Mouse (Mus musculus): ENCODE measurements around the gene Olfr738. TPM values are rescaled to one million over a fixed set of nuclear protein-coding genes. Genes with fewer than 3 reads are reported as not detected.

Gene Olfr738
- not detected for polyA plus RNA-seq (2014; fragmentation: Illumina TruSeq; extraction: RNeasy Lipid Tissue Mini Kit (QIAGEN cat#74804); ENCODE audit: low read depth, low replicate concordance)

GRCm38 (mm10) chr14:50407268-50407667 is at the start of gene Olfr738:
Gene Olfr738 (plus strand): TSS chr14:50407568.

GRCm38 (mm10) chr14:50357593-50357992 is 49.8 kb upstream of the Olfr738 start, which contains the start of gene Tlr11:
Gene Tlr11 (plus strand): TSS chr14:50357914.

GRCm38 (mm10) chr14:50380863-50381262 is 26.5 kb upstream of the Olfr738 start, which contains the start of gene Olfr736:
Gene Olfr736 (plus strand): TSS chr14:50381163.

GRCm38 (mm10) chr14:50418326-50418725 is 11.0 kb downstream of the Olfr738 start, which contains the start of gene Olfr739:
Gene Olfr739 (plus strand): TSS chr14:50418626.

GRCm38 (mm10) chr14:50445245-50445644 is 37.9 kb downstream of the Olfr738 start, which contains the start of gene Olfr740:
Gene Olfr740 (plus strand): TSS chr14:50445545.

Other genes starting within 250 kb of the Olfr738 start
- gene Olfr730, start 219.4 kb upstream of the Olfr738 start, polyA plus RNA-seq (2014; fragmentation: Illumina TruSeq; extraction: RNeasy Lipid Tissue Mini Kit (QIAGEN cat#74804); ENCODE audit: low read depth, low replicate concordance) = not detected
- gene Olfr731, start 165.7 kb upstream of the Olfr738 start, polyA plus RNA-seq (2014; fragmentation: Illumina TruSeq; extraction: RNeasy Lipid Tissue Mini Kit (QIAGEN cat#74804); ENCODE audit: low read depth, low replicate concordance) = not detected
- gene Olfr732, start 123.4 kb upstream of the Olfr738 start, polyA plus RNA-seq (2014; fragmentation: Illumina TruSeq; extraction: RNeasy Lipid Tissue Mini Kit (QIAGEN cat#74804); ENCODE audit: low read depth, low replicate concordance) = not detected
- gene Olfr733, start 106.0 kb upstream of the Olfr738 start, polyA plus RNA-seq (2014; fragmentation: Illumina TruSeq; extraction: RNeasy Lipid Tissue Mini Kit (QIAGEN cat#74804); ENCODE audit: low read depth, low replicate concordance) = not detected
- gene Olfr734, start 80.8 kb upstream of the Olfr738 start, polyA plus RNA-seq (2014; fragmentation: Illumina TruSeq; extraction: RNeasy Lipid Tissue Mini Kit (QIAGEN cat#74804); ENCODE audit: low read depth, low replicate concordance) = not detected
- gene Olfr735, start 58.7 kb upstream of the Olfr738 start, polyA plus RNA-seq (2014; fragmentation: Illumina TruSeq; extraction: RNeasy Lipid Tissue Mini Kit (QIAGEN cat#74804); ENCODE audit: low read depth, low replicate concordance) = not detected
- 1.4 TPM for gene Tlr11, start 49.7 kb upstream of the Olfr738 start, polyA plus RNA-seq (2014; fragmentation: Illumina TruSeq; extraction: RNeasy Lipid Tissue Mini Kit (QIAGEN cat#74804); ENCODE audit: low read depth, low replicate concordance)
- gene Olfr736, start 26.4 kb upstream of the Olfr738 start, polyA plus RNA-seq (2014; fragmentation: Illumina TruSeq; extraction: RNeasy Lipid Tissue Mini Kit (QIAGEN cat#74804); ENCODE audit: low read depth, low replicate concordance) = not detected
- not detected for gene Olfr739, start 11.1 kb downstream of the Olfr738 start, polyA plus RNA-seq (2014; fragmentation: Illumina TruSeq; extraction: RNeasy Lipid Tissue Mini Kit (QIAGEN cat#74804); ENCODE audit: low read depth, low replicate concordance)
- gene Olfr740, start 38.0 kb downstream of the Olfr738 start, polyA plus RNA-seq (2014; fragmentation: Illumina TruSeq; extraction: RNeasy Lipid Tissue Mini Kit (QIAGEN cat#74804); ENCODE audit: low read depth, low replicate concordance) = not detected
- gene Olfr741, start 65.2 kb downstream of the Olfr738 start, polyA plus RNA-seq (2014; fragmentation: Illumina TruSeq; extraction: RNeasy Lipid Tissue Mini Kit (QIAGEN cat#74804); ENCODE audit: low read depth, low replicate concordance) = not detected
- gene Olfr742, start 96.0 kb downstream of the Olfr738 start, polyA plus RNA-seq (2014; fragmentation: Illumina TruSeq; extraction: RNeasy Lipid Tissue Mini Kit (QIAGEN cat#74804); ENCODE audit: low read depth, low replicate concordance) = not detected
- gene Olfr743, start 114.3 kb downstream of the Olfr738 start, polyA plus RNA-seq (2014; fragmentation: Illumina TruSeq; extraction: RNeasy Lipid Tissue Mini Kit (QIAGEN cat#74804); ENCODE audit: low read depth, low replicate concordance) = not detected
- not detected for gene Olfr744, start 207.3 kb downstream of the Olfr738 start, polyA plus RNA-seq (2014; fragmentation: Illumina TruSeq; extraction: RNeasy Lipid Tissue Mini Kit (QIAGEN cat#74804); ENCODE audit: low read depth, low replicate concordance)
- not detected for gene Olfr745, start 231.8 kb downstream of the Olfr738 start, polyA plus RNA-seq (2014; fragmentation: Illumina TruSeq; extraction: RNeasy Lipid Tissue Mini Kit (QIAGEN cat#74804); ENCODE audit: low read depth, low replicate concordance)
- not detected for gene Olfr746, start 239.5 kb downstream of the Olfr738 start, polyA plus RNA-seq (2014; fragmentation: Illumina TruSeq; extraction: RNeasy Lipid Tissue Mini Kit (QIAGEN cat#74804); ENCODE audit: low read depth, low replicate concordance)